Mouse (Mus musculus) embryonic facial prominence, embryonic 15.5 days (tissue): ENCODE data around the gene Aqp7. TPM values are rescaled to one million over a fixed set of nuclear protein-coding genes. Genes with fewer than 3 reads are reported as not detected.

Experiments used
- ATAC-seq: fragments of 200-750 bp; cut with Nextera tagmentation; 2 replicates; pipeline ENCODE4 v1.8.0; 2017; ENCODE audit warnings: low read depth, moderate TSS enrichment; ENCODE audit not compliant: insufficient number of reproducible peaks, low FRiP score, low TSS enrichment
- H3K27ac ChIP-seq: fragments of 300-500 bp; sonication (generic); replicated peaks from 2 replicates; pipeline ENCODE4 v1.5.1; 2015; ENCODE audit warnings: mild to moderate bottlenecking, inconsistent platforms
- H3K27me3 ChIP-seq: fragments of 300-500 bp; sonication (generic); 2 replicates; pipeline ENCODE4 v1.6.1; 2015; ENCODE audit warnings: inconsistent platforms
- H3K36me3 ChIP-seq: fragments of 300-500 bp; sonication (generic); 2 replicates; pipeline ENCODE4 v1.6.1; 2015; ENCODE audit warnings: mild to moderate bottlenecking, inconsistent platforms
- H3K4me1 ChIP-seq: fragments of 300-500 bp; sonication (generic); 2 replicates; pipeline ENCODE4 v1.6.1; 2015; ENCODE audit warnings: inconsistent platforms
- H3K4me2 ChIP-seq: fragments of 300-500 bp; sonication (generic); replicated peaks from 2 replicates; pipeline ENCODE4 v1.6.1; 2015; ENCODE audit warnings: mild to moderate bottlenecking, inconsistent platforms
- H3K4me3 ChIP-seq: fragments of 300-500 bp; sonication (generic); replicated peaks from 2 replicates; pipeline ENCODE4 v1.5.1; 2015; ENCODE audit warnings: mild to moderate bottlenecking, inconsistent platforms
- H3K9ac ChIP-seq: fragments of 300-500 bp; sonication (generic); 2 replicates; pipeline ENCODE4 v1.6.1; 2015; ENCODE audit warnings: inconsistent platforms
- H3K9me3 ChIP-seq: fragments of 300-500 bp; sonication (generic); replicated peaks from 2 replicates; pipeline ENCODE4 v1.6.1; 2016; ENCODE audit warnings: inconsistent platforms
- WGBS: fragments of 180-500 bp; shearing (Covaris S2); methylation state at CpG from one replicate; pipeline ENCODE4 v1.1.7; 2015; 5-methylcytosine and 5-hydroxymethylcytosine counted together
- polyA plus RNA-seq: library from polyadenylated mRNA; unstranded; fragments of >200 nt; fragmentation: Nextera tagmentation; extraction: Ambion mirVana; gene quantifications from 2 replicates; pipeline ENCODE4 v1.2.1, GENCODE M21; 2015

The Aqp7 gene
- polyA plus RNA-seq, 1 experiment from 2014 or later, result 0.27 TPM

DNA sequence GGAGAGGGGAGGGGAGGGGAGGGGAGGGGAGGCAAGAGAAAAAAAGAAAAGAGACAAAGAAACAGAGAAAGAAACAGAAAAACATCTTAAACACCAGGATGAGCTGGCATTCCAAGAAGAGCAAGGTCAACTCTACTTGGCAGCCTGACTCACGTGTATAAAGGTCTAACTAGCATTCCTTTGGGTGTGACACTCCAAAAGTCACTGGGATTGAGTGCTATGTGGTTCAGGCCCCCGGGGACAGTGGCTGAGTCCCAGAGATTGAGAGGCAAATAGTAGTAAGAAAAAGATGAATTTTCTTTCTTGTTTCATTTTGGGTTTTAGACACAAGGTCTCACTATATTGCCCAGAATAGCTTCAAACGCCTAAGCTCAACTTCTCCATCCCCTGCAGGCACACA lies 10.0 kb downstream of the Aqp7 start:
- Histone ChIP-seq H3K4me3 (no peak overlapping the region), H3K4me1 (no peaks in the 10 kb centered on the region), H3K27ac (no peak overlapping the region), H3K4me2 (no peak overlapping the region), H3K27me3 (no peaks in the 10 kb centered on the region), H3K9ac (no peak overlapping the region), H3K36me3 (no peaks in the 10 kb centered on the region), H3K9me3 (no peaks in the 10 kb centered on the region)
- 58% methylated on average over 3 of the region's 3 CpGs for WGBS
- ATAC-seq, result no peak

DNA sequence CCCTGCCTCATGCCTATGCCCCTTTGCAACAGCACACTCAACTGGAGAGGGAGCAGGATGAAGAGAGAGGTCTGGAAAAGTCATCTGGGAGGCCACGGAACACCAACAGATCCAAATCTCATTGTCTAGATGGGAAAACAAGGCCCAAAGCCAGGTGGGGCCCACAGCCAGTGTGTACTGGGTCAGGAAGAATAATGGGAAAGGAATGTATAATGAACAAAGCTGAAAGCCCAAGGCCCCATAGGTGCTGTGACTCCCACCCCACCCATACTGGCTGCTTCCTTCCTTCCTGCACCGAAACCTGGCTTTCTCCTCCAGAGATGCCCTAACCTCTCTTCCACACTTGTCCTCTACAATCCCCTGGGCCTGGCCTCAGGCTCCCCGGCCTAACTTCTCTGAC lies 16.7 kb downstream of the Aqp7 start:
- no peak overlapping the region for H3K4me3 ChIP-seq
- no peaks in the 10 kb centered on the region for H3K9me3 ChIP-seq
- no peak overlapping the region for H3K4me2 ChIP-seq
- H3K4me1 ChIP-seq, result no peaks in the 10 kb centered on the region
- 82% methylated on average over 3 of the region's 3 CpGs for WGBS
- H3K27ac ChIP-seq, result no peak overlapping the region
- no peak overlapping the region for H3K9ac ChIP-seq
- no peaks in the 10 kb centered on the region for H3K27me3 ChIP-seq
- H3K36me3 ChIP-seq, result peaks cover 12% of the 10 kb centered on the region; the same call in 1 of the 2 replicates
- ATAC-seq, result no peak

- 89% methylated on average over 5 of the region's 5 CpGs for WGBS
- Histone ChIP-seq H3K27ac (no peak overlapping the region), H3K9ac (no peak overlapping the region), H3K36me3 (peaks cover 28% of the 10 kb centered on the region), H3K4me3 (no peak overlapping the region), H3K4me2 (no peak overlapping the region), H3K9me3 (no peaks in the 10 kb centered on the region), H3K27me3 (no peaks in the 10 kb centered on the region), H3K4me1 (no peaks in the 10 kb centered on the region)
- no peak for ATAC-seq
These were observed 18.6 kb downstream of the Aqp7 start for GRCm38 (mm10) chr4:41029372-41029771.

- Histone ChIP-seq H3K27me3 (no peaks in the 10 kb centered on the region), H3K27ac (no peak overlapping the region), H3K4me3 (no peak overlapping the region), H3K36me3 (peaks cover 39% of the 10 kb centered on the region), H3K9me3 (no peaks in the 10 kb centered on the region), H3K9ac (no peak overlapping the region), H3K4me1 (no peaks in the 10 kb centered on the region), H3K4me2 (no peak overlapping the region)
- WGBS, result 86% methylated on average over 4 of the region's 4 CpGs
- no peak for ATAC-seq
These were observed 19.7 kb downstream of the Aqp7 start for GRCm38 (mm10) chr4:41028272-41028671.

GRCm38 (mm10) chr4:41027872-41028271 lies 20.1 kb downstream of the Aqp7 start:
- no peaks in the 10 kb centered on the region for H3K4me1 ChIP-seq
- no peak overlapping the region for H3K4me3 ChIP-seq
- H3K27ac ChIP-seq, result no peak overlapping the region
- no peaks in the 10 kb centered on the region for H3K27me3 ChIP-seq
- no peak for ATAC-seq
- H3K9me3 ChIP-seq, result no peaks in the 10 kb centered on the region
- peaks cover 41% of the 10 kb centered on the region for H3K36me3 ChIP-seq
- WGBS, result 85% methylated on average over 3 of the region's 3 CpGs
- no peak overlapping the region for H3K4me2 ChIP-seq
- H3K9ac ChIP-seq, result no peak overlapping the region

GRCm38 (mm10) chr4:41026086-41026787 lies 21.7 kb downstream of the Aqp7 start:
- Histone ChIP-seq H3K4me1 (no peaks in the 10 kb centered on the region), H3K36me3 (peaks cover 50% of the 10 kb centered on the region), H3K9ac (no peak overlapping the region), H3K4me3 (no peak overlapping the region), H3K27me3 (no peaks in the 10 kb centered on the region), H3K9me3 (no peaks in the 10 kb centered on the region), H3K4me2 (no peak overlapping the region), H3K27ac (no peak overlapping the region)
- ATAC-seq, result no peak
- WGBS, result 46% methylated on average over 8 of the region's 8 CpGs

DNA sequence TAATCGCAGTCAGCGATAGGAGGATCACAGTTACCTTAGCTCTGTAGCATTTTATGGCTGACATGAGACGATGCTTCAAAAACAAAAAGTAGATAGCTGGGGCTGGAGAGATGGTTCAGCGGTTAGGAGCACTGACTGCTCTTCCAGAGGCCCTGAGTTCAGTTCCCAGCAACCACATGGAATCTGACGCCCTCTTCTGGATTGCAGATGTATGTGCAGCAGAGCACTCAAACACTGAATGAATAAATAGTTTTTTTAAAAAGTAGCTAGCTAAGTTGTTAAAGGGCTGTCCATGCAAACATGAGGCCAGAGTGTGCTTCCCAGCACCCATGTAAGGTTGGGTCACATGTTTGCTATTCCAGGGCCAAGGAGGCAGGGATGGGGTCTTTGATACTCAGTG lies 26.8 kb downstream of the Aqp7 start:
- Histone ChIP-seq H3K36me3 (peaks cover 66% of the 10 kb centered on the region), H3K4me1 (no peaks in the 10 kb centered on the region)
- ATAC-seq, result no peak

GRCm38 (mm10) chr4:41015798-41016197 lies 32.1 kb downstream of the Aqp7 start:
- Histone ChIP-seq H3K9ac (no peak overlapping the region), H3K36me3 (peaks cover 75% of the 10 kb centered on the region), H3K4me1 (no peaks in the 10 kb centered on the region), H3K27me3 (no peaks in the 10 kb centered on the region), H3K27ac (no peak overlapping the region), H3K4me2 (no peak overlapping the region), H3K4me3 (no peak overlapping the region), H3K9me3 (no peaks in the 10 kb centered on the region)
- WGBS, result 90% methylated on average over 5 of the region's 5 CpGs
- no peak for ATAC-seq

More for the DNA sequence above, 26.8 kb downstream of the Aqp7 start:
- WGBS, result 90% methylated on average over 5 of the region's 5 CpGs
- Histone ChIP-seq H3K9me3 (no peaks in the 10 kb centered on the region), H3K4me3 (no peak overlapping the region), H3K9ac (no peak overlapping the region), H3K4me2 (no peak overlapping the region), H3K27me3 (no peaks in the 10 kb centered on the region), H3K27ac (no peak overlapping the region)

- WGBS, result 93% methylated on average over 3 of the region's 3 CpGs
These were observed 34.6 kb downstream of the Aqp7 start for GRCm38 (mm10) chr4:41013351-41013750.

GRCm38 (mm10) chr4:41000842-41001639 lies 46.9 kb downstream of the Aqp7 start:
- Histone ChIP-seq H3K4me3 (no peak overlapping the region), H3K4me1 (no peaks in the 10 kb centered on the region), H3K36me3 (peaks cover 88% of the 10 kb centered on the region), H3K27ac (no peak overlapping the region), H3K4me2 (no peak overlapping the region), H3K9ac (no peak overlapping the region), H3K9me3 (no peaks in the 10 kb centered on the region), H3K27me3 (no peaks in the 10 kb centered on the region)
- WGBS, result 86% methylated on average over 9 of the region's 9 CpGs
- ATAC-seq, result no peak

More at GRCm38 (mm10) chr4:41013351-41013750, 34.6 kb downstream of the Aqp7 start:
- no peaks in the 10 kb centered on the region for H3K9me3 ChIP-seq
- no peaks in the 10 kb centered on the region for H3K27me3 ChIP-seq
- peaks cover 84% of the 10 kb centered on the region for H3K36me3 ChIP-seq
- H3K27ac ChIP-seq, result no peak overlapping the region
- no peak for ATAC-seq
- no peak overlapping the region for H3K4me3 ChIP-seq
- no peak overlapping the region for H3K9ac ChIP-seq
- H3K4me2 ChIP-seq, result no peak overlapping the region
- H3K4me1 ChIP-seq, result no peaks in the 10 kb centered on the region

- Histone ChIP-seq H3K4me3 (no peak overlapping the region), H3K9me3 (no peaks in the 10 kb centered on the region), H3K4me1 (no peaks in the 10 kb centered on the region), H3K36me3 (peaks cover 93% of the 10 kb centered on the region), H3K27me3 (no peaks in the 10 kb centered on the region), H3K9ac (no peak overlapping the region), H3K27ac (no peak overlapping the region), H3K4me2 (no peak overlapping the region)
- WGBS, result 86% methylated on average over 1 of the region's 1 CpGs
- no peak for ATAC-seq
These were observed 47.7 kb downstream of the Aqp7 start for GRCm38 (mm10) chr4:41000271-41000670.
